Mouse (Mus musculus) midbrain, embryonic 13.5 days (tissue): ENCODE data around the gene Sergef. TPM values are rescaled to one million over a fixed set of nuclear protein-coding genes. Genes with fewer than 3 reads are reported as not detected.

ENCODE experiments used
- ATAC-seq: fragments of 200-750 bp; cut with Nextera tagmentation; 2 replicates; pipeline ENCODE4 v1.8.0; 2017; ENCODE audit warnings: mild to moderate bottlenecking, moderate TSS enrichment, moderate library complexity
- H3K27ac ChIP-seq: fragments of 300-500 bp; sonication (generic); 2 replicates; pipeline ENCODE4 v1.5.1; 2015; ENCODE audit warnings: inconsistent platforms, mild to moderate bottlenecking, moderate library complexity
- H3K27me3 ChIP-seq: fragments of 300-500 bp; sonication (generic); 2 replicates; pipeline ENCODE4 v1.6.1; 2015; ENCODE audit warnings: mild to moderate bottlenecking, inconsistent platforms
- H3K36me3 ChIP-seq: fragments of 300-500 bp; sonication (generic); 2 replicates; pipeline ENCODE4 v1.6.1; 2015; ENCODE audit warnings: mild to moderate bottlenecking, inconsistent platforms
- H3K4me1 ChIP-seq: fragments of 300-500 bp; sonication (generic); replicated peaks from 2 replicates; pipeline ENCODE4 v1.6.1; 2015; ENCODE audit warnings: inconsistent platforms
- H3K4me2 ChIP-seq: fragments of 300-500 bp; sonication (generic); replicated peaks from 2 replicates; pipeline ENCODE4 v1.6.1; 2015; ENCODE audit warnings: moderate library complexity, mild to moderate bottlenecking, inconsistent platforms
- H3K4me3 ChIP-seq: fragments of 300-500 bp; sonication (generic); replicated peaks from 2 replicates; pipeline ENCODE4 v1.5.1; 2015; ENCODE audit warnings: mild to moderate bottlenecking, inconsistent platforms
- H3K9ac ChIP-seq: fragments of 300-500 bp; sonication (generic); replicated peaks from 2 replicates; pipeline ENCODE4 v1.6.1; 2015; ENCODE audit warnings: mild to moderate bottlenecking, inconsistent platforms
- H3K9me3 ChIP-seq: fragments of 300-500 bp; sonication (generic); 2 replicates; pipeline ENCODE4 v1.6.1; 2016; ENCODE audit warnings: mild to moderate bottlenecking, inconsistent platforms
- WGBS: fragments of 180-500 bp; shearing (Covaris S2); methylation state at CpG from one replicate; pipeline ENCODE4 v1.1.7; 2015; 5-methylcytosine and 5-hydroxymethylcytosine counted together
- polyA plus RNA-seq: library from polyadenylated mRNA; unstranded; fragments of >200 nt; fragmentation: Nextera tagmentation; extraction: Ambion mirVana; gene quantifications from 2 replicates; pipeline ENCODE4 v1.2.1, GENCODE M21; 2015

The Sergef gene
- polyA plus RNA-seq, 1 experiment from 2014 or later, result 30.0 TPM

GRCm38 (mm10) chr7:46565374-46565773 lies 74.2 kb downstream of the Sergef start:
- H3K4me1 ChIP-seq, result no peaks in the 10 kb centered on the region
- WGBS, result 98% methylated on average over 7 of the region's 7 CpGs
- no peak for ATAC-seq

GRCm38 (mm10) chr7:46563801-46564200 lies 75.8 kb downstream of the Sergef start:
- no peaks in the 10 kb centered on the region for H3K27me3 ChIP-seq
- H3K36me3 ChIP-seq, result peaks cover 20% of the 10 kb centered on the region
- no peak for ATAC-seq
- H3K9me3 ChIP-seq, result peaks cover 4% of the 10 kb centered on the region; the same call in 1 of the 2 replicates
- no peak overlapping the region for H3K27ac ChIP-seq
- no peak overlapping the region for H3K9ac ChIP-seq
- H3K4me3 ChIP-seq, result no peak overlapping the region
- H3K4me1 ChIP-seq, result no peaks in the 10 kb centered on the region
- no peak overlapping the region for H3K4me2 ChIP-seq

More at GRCm38 (mm10) chr7:46565374-46565773, 74.2 kb downstream of the Sergef start:
- Histone ChIP-seq H3K36me3 (peaks cover 20% of the 10 kb centered on the region), H3K27ac (no peak overlapping the region), H3K27me3 (no peaks in the 10 kb centered on the region), H3K4me3 (no peak overlapping the region), H3K4me2 (no peak overlapping the region), H3K9me3 (peaks cover 4% of the 10 kb centered on the region; the same call in 1 of the 2 replicates), H3K9ac (no peak overlapping the region)

DNA sequence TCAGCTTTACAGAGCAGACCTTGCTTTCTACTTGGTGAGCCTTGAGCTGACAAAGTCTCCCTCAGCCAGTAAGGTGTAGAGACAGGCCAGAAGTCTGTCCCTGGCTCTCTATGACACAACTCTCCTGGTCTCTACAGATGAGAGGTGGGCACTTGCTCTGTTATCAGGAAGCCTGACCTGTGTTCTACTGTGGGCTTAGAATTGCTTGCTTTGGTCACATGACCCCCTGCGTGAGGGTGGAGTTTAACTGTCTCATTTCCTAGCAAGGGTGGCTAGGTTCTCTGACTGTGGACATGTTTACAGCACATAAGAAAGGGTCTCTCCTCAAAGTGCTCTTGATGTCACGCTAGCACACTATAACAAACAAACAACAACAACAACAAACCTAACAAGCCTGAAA lies 79.5 kb downstream of the Sergef start:
- no peak overlapping the region for H3K27ac ChIP-seq
- peaks cover 22% of the 10 kb centered on the region for H3K4me1 ChIP-seq
- ATAC-seq, result no peak
- no peaks in the 10 kb centered on the region for H3K36me3 ChIP-seq
- 91% methylated on average over 2 of the region's 2 CpGs for WGBS
- no peak overlapping the region for H3K4me2 ChIP-seq
- no peaks in the 10 kb centered on the region for H3K9me3 ChIP-seq
- no peak overlapping the region for H3K4me3 ChIP-seq
- no peaks in the 10 kb centered on the region for H3K27me3 ChIP-seq
- no peak overlapping the region for H3K9ac ChIP-seq

DNA sequence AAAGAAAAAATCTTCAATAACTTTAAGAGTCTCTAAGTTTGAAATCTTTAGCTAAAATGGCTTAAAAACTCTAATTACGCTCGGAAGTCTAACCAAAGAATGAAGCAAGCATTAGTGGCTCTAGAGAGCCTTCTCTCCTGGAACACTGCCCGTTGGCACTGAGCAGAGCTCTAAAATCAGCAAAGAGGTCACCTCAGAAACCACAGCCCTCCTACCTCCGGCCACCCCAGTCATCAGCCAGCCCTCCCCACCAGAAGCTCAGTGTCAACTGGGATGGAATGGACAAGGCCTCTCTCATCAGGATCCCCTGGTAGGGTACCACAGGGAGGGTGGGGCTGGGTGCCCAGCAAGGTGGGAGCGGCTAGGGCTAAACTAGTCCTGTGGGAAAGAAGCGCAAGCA lies 80.0 kb downstream of the Sergef start:
- Histone ChIP-seq H3K27ac (no peak overlapping the region), H3K9ac (no peak overlapping the region), H3K27me3 (no peaks in the 10 kb centered on the region), H3K4me1 (peaks cover 26% of the 10 kb centered on the region), H3K9me3 (no peaks in the 10 kb centered on the region), H3K4me3 (no peak overlapping the region), H3K4me2 (no peak overlapping the region), H3K36me3 (no peaks in the 10 kb centered on the region)
- WGBS, result 94% methylated on average over 6 of the region's 6 CpGs
- ATAC-seq, result no peak

GRCm38 (mm10) chr7:46559006-46559405 lies 80.6 kb downstream of the Sergef start:
- Histone ChIP-seq H3K27ac (no peak overlapping the region), H3K9me3 (no peaks in the 10 kb centered on the region), H3K9ac (no peak overlapping the region), H3K4me2 (no peak overlapping the region), H3K4me3 (no peak overlapping the region), H3K36me3 (no peaks in the 10 kb centered on the region), H3K27me3 (no peaks in the 10 kb centered on the region), H3K4me1 (peaks cover 32% of the 10 kb centered on the region)
- ATAC-seq, result no peak
- WGBS, result 82% methylated on average over 5 of the region's 5 CpGs

GRCm38 (mm10) chr7:46557996-46558395 lies 81.6 kb downstream of the Sergef start:
- WGBS, result 92% methylated on average over 4 of the region's 4 CpGs
- H3K4me1 ChIP-seq, result peaks cover 36% of the 10 kb centered on the region
- H3K27ac ChIP-seq, result no peak overlapping the region
- no peaks in the 10 kb centered on the region for H3K9me3 ChIP-seq
- H3K9ac ChIP-seq, result no peak overlapping the region
- H3K36me3 ChIP-seq, result no peaks in the 10 kb centered on the region
- no peak overlapping the region for H3K4me2 ChIP-seq
- no peak overlapping the region for H3K4me3 ChIP-seq
- H3K27me3 ChIP-seq, result no peaks in the 10 kb centered on the region
- ATAC-seq, result no peak

GRCm38 (mm10) chr7:46557387-46557786 lies 82.2 kb downstream of the Sergef start:
- peaks cover 42% of the 10 kb centered on the region for H3K4me1 ChIP-seq
- WGBS, result 84% methylated on average over 11 of the region's 11 CpGs
- no peaks in the 10 kb centered on the region for H3K9me3 ChIP-seq
- H3K9ac ChIP-seq, result no peak overlapping the region
- no peak for ATAC-seq
- no peaks in the 10 kb centered on the region for H3K27me3 ChIP-seq
- H3K4me2 ChIP-seq, result no peak overlapping the region
- no peak overlapping the region for H3K4me3 ChIP-seq
- no peaks in the 10 kb centered on the region for H3K36me3 ChIP-seq
- H3K27ac ChIP-seq, result no peak overlapping the region

DNA sequence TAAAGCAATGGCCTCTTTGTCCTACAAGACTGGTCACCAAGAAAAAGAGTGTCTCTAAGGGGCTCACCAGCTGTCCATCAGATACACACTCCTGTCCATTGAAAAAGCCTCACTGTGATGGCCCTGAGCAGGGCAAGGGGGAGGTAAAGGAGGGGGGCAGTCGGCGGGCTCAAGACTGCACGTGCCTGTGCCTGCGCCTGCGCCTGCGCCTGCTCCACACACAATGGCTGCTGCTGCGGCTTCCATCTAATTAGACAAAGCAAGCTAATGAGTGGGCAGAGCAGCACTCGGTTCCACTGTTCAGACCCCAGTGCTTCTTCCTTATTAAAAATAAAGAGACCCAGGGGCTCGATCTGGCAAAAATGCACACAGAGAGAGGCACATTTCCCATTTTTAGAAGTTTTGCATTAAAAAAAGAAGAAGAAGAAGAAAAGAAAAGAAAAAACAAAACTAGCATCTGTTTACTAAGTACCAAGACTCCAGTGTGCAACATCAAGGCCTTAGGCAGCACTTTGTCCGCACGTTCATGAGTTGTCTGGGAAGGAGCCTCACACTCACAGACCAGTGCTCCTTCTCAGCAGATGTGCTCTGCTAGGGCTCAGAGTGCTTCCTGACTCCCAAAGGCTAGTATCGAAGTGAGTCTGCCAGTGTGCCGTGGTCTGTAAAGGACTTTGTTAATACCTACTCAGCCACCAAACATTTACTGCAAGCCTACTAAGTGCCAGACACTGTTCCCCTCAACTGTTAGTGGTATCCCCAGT lies 83.1 kb downstream of the Sergef start:
- no peaks in the 10 kb centered on the region for H3K9me3 ChIP-seq
- H3K27me3 ChIP-seq, result no peaks in the 10 kb centered on the region
- 33% methylated on average over 13 of the region's 13 CpGs for WGBS
- ATAC-seq, result peak; percentile 91
- H3K4me2 ChIP-seq, result no peak overlapping the region
- peaks cover 51% of the 10 kb centered on the region for H3K4me1 ChIP-seq
- peak overlapping the region; percentile 69 for H3K27ac ChIP-seq
- H3K9ac ChIP-seq, result no peak overlapping the region
- H3K36me3 ChIP-seq, result no peaks in the 10 kb centered on the region
- H3K4me3 ChIP-seq, result no peak overlapping the region

DNA sequence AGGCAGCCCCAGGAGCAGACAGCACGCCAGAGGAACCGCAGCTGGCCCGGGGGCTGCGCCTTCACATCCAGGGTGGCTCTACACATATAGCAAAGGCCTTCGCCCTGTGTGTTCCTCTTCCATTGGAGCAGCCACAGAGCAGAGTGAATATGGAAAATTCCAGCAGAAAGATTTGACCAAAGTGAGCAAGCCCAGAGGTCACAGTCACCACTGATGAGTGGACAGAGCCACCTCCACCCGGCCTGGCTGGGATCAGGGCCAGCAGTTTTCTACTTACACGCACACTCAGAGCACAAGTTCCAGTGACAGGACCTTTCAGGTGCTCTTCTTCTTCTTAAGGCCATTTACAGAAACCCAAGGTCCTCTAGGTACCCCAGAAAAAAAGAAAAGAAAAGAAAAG lies 83.9 kb downstream of the Sergef start:
- Histone ChIP-seq H3K27me3 (no peaks in the 10 kb centered on the region), H3K9me3 (no peaks in the 10 kb centered on the region), H3K4me1 (peaks cover 51% of the 10 kb centered on the region), H3K4me3 (no peak overlapping the region), H3K36me3 (no peaks in the 10 kb centered on the region), H3K4me2 (no peak overlapping the region), H3K9ac (no peak overlapping the region), H3K27ac (0 out of 2 replicates have a peak overlapping the region, but pooled peaks have one; percentile 32)
- 90% methylated on average over 7 of the region's 7 CpGs for WGBS
- no peak for ATAC-seq

- H3K4me1 ChIP-seq, result peaks cover 51% of the 10 kb centered on the region
- no peaks in the 10 kb centered on the region for H3K36me3 ChIP-seq
- H3K4me2 ChIP-seq, result no peak overlapping the region
- H3K27me3 ChIP-seq, result no peaks in the 10 kb centered on the region
- H3K9me3 ChIP-seq, result no peaks in the 10 kb centered on the region
- no peak overlapping the region for H3K9ac ChIP-seq
- no peak overlapping the region for H3K4me3 ChIP-seq
- no peak overlapping the region for H3K27ac ChIP-seq
- ATAC-seq, result no peak
- 72% methylated on average over 9 of the region's 9 CpGs for WGBS
Observed at GRCm38 (mm10) chr7:46554855-46555254, 84.8 kb downstream of the Sergef start.

DNA sequence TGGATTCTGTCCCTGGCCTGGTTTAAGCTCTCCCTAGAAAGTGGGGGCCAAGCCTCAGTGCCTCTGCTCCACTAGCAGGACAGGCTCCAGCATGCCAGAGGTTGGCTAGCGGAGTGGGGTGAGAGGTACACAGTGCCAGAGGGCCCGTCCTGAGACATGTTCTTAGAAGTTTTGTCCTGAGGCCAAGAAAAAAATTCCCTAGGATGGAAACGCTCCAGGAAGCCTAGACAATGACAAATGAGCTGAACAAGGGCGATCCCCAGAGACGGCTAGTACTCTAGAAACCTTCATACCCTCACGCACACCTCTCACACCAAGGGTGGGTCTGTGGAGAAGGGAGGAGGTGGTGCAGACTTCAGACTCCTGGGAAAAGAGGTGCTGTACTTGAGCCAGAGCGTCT lies 85.6 kb downstream of the Sergef start:
- 62% methylated on average over 7 of the region's 7 CpGs for WGBS
- H3K9ac ChIP-seq, result no peak overlapping the region
- no peaks in the 10 kb centered on the region for H3K36me3 ChIP-seq
- H3K4me1 ChIP-seq, result peaks cover 51% of the 10 kb centered on the region
- H3K4me3 ChIP-seq, result no peak overlapping the region
- no peaks in the 10 kb centered on the region for H3K27me3 ChIP-seq
- ATAC-seq, result no peak
- H3K4me2 ChIP-seq, result no peak overlapping the region
- H3K9me3 ChIP-seq, result no peaks in the 10 kb centered on the region
- no peak overlapping the region for H3K27ac ChIP-seq

DNA sequence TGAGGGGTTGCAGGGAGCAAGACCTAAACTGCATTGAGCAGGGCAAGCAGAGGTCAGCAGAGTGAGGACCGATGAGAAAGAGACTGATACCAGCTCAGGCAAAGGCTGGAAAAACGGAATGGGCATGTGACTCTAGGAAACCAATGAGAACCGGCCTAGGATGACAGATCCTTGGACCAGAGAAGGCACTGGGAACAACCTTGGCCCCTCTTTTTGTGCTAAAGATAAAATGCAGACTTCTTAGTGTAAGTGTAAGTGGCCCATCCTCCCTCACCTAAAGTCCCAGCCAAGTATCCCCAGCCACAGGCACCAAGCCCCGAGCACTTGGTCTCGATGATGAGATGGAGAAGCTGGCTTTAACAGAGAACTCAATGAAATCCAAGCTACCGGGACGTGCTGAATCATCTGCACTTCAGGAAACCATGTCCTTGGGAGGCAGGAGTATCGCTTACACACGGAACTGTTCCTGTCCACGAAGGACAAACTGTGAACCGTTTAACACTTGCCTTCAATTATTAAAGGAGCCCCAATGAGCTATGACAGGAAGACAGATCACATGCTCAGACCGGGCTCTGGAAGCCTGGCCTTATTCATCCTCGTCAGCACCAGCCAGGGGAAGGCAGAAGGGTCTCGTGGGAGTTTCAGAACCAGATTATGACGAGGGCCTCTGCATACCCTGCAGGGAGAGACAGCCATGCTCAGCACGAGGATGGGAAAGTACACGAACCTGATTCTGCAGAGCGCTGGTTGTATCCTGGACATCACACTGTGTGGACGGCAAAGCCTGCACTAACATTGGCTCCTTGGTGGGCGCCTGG lies 87.5 kb downstream of the Sergef start:
- H3K9me3 ChIP-seq, result no peaks in the 10 kb centered on the region
- peak overlapping the region; percentile 35; the same call in 1 of the 2 replicates for H3K27ac ChIP-seq
- no peaks in the 10 kb centered on the region for H3K36me3 ChIP-seq
- H3K9ac ChIP-seq, result no peak overlapping the region
- WGBS, result 70% methylated on average over 20 of the region's 20 CpGs
- no peak overlapping the region for H3K4me2 ChIP-seq
- H3K4me1 ChIP-seq, result peaks cover 47% of the 10 kb centered on the region
- H3K27me3 ChIP-seq, result no peaks in the 10 kb centered on the region
- no peak overlapping the region for H3K4me3 ChIP-seq
- ATAC-seq, result no peak
